Mouse (Mus musculus): ENCODE data around the gene Zfp110. TPM values are rescaled to one million over a fixed set of nuclear protein-coding genes. Genes with fewer than 3 reads are reported as not detected.
"Not testable (repeated sequence)": the region's sequence is repeated elsewhere in the genome, so short reads cannot be mapped to it uniquely, and the experiment has no call there.

The Zfp110 gene
- polyA plus RNA-seq (2016; fragmentation: Nextera tagmentation; extraction: Ambion mirVana): 26.7 and 26.9 TPM in 2 replicates

DNA sequence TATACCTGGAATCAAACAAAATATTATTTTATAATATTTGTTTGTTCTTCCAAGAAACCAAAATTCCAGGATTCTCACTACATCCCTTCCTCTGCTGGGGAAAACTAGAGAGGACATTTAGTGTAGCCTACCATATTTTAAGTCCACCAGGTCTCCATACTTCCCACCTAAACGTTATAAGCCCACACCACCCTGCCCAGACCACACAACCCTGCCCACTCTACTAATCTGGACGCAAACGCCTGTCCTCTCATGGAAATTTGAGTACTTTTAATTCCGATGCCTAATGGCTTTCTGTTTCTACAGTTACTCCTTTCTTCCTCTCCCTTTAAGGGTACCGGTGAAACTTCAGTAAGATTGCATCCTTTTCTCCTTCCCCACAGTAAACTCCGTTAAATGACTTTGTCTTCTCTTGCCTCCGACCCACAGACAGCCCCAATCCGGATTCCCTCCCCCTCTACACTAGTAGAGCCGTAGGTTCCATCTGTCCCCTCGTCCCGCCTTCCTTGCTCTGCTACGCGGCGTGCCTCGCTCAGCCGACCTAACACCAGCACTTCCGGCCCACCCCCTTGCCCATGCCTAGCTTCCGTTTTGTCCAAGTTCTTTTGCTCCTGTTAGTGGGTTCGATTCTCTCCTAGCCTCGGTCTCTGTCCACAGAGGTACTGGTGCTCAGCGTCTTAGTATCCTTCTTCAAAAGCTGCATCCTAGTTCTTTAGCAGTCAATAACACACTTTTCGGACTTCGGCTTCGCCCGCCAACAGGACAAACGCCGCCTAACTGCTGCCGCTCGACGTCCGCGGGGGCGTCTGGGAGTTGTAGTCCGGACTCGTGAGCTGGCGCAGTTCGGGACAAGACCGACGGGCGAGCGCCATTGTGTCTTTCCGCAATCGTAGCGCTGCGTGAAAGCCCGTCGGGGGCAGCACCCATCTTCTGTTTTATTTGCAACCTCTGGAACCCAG lies at the start of gene Zfp110:
Gene Zfp110, plus strand, starts transcription at position 600 of the 959 bp plus-strand sequence.
- peak within 1 kb of the TSS; percentile 91 for H3K27ac ChIP-seq
- DNase-seq (ENCODE audit: low spot score): peak; percentile 89
- H3K4me1 ChIP-seq (replicated peaks): 0 out of 2 replicates have a peak, but pooled peaks cover 4% of the 10 kb centered on the region
- H3K27me3 ChIP-seq (ENCODE audit: insufficient read depth, poor library complexity, severe bottlenecking): no peaks in the 10 kb centered on the region
- WGBS: 4% methylated on average over 47 of the region's 47 CpGs
- peak within 1 kb of the TSS; percentile 62 for H3K4me3 ChIP-seq
- peaks cover 35% of the 10 kb centered on the region for H3K36me3 ChIP-seq
- H3K9me3 ChIP-seq: peaks cover 52% of the 10 kb centered on the region

GRCm38 (mm10) chr7:12787333-12787732 lies 47.2 kb upstream of the Zfp110 start:
- H3K36me3 ChIP-seq: no peaks in the 10 kb centered on the region
- H3K27ac ChIP-seq: no peak overlapping the region
- no peaks in the 10 kb centered on the region for H3K27me3 ChIP-seq (ENCODE audit: insufficient read depth, poor library complexity, severe bottlenecking)
- peaks cover 4% of the 10 kb centered on the region; the same call in 1 of the 2 replicates for H3K4me1 ChIP-seq (replicated peaks)
- H3K4me3 ChIP-seq: no peak overlapping the region
- no peak for DNase-seq (ENCODE audit: low spot score)
- 0 out of 2 replicates have a peak, but pooled peaks cover 4% of the 10 kb centered on the region for H3K9me3 ChIP-seq
- WGBS: 79% methylated on average over 6 of the region's 6 CpGs

DNA sequence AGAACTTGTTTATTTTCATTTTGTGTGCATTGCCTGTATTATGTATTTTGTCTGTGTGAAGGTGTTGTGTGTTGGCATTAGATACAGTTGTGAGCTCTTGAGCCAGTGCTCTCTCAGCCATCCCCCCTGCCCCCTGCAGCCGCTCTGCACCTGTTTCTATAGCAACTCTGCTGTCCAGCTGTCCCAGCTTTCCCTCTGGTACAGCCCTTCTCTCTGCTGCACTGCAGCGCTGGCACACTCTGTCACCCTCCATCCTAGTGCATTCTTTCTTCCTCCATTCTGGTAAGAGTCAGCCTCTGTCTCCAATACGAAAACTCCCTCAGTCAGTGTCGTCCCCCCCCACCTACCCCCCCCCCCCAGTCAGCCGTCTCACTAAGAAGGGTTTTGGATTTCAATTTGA lies 46.5 kb upstream of the Zfp110 start:
- H3K9me3 ChIP-seq: 0 out of 2 replicates have a peak, but pooled peaks cover 4% of the 10 kb centered on the region
- no peaks in the 10 kb centered on the region for H3K36me3 ChIP-seq
- H3K27ac ChIP-seq: no peak overlapping the region
- H3K4me1 ChIP-seq (replicated peaks): peaks cover 4% of the 10 kb centered on the region; the same call in 1 of the 2 replicates
- no peaks in the 10 kb centered on the region for H3K27me3 ChIP-seq (ENCODE audit: insufficient read depth, poor library complexity, severe bottlenecking)
- no peak overlapping the region for H3K4me3 ChIP-seq
- WGBS: 21% methylated on average over 5 of the region's 5 CpGs
- DNase-seq (ENCODE audit: low spot score): no peak

DNA sequence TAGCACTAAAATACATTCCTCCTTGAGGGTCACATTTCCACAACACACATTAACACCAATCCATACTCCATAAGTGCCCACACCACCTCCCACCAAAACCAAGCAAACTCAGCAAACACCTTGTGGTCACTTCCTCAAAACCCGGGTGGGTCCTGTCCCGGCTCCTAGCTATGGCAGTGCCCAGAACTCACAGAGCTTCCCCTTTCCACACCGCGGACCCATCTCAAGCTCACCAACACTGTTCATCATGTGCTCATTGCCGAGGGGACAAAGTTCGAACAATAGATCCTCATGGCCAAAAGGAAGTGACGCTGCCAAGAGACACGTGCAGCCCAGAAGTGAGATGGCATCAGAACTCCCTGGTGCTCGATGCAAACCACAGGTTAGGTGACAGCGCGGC lies 41.9 kb upstream of the Zfp110 start:
- H3K9me3 ChIP-seq: peaks cover 16% of the 10 kb centered on the region
- not testable (repeated sequence) for DNase-seq (ENCODE audit: low spot score); H3K27me3 ChIP-seq (ENCODE audit: insufficient read depth, poor library complexity, severe bottlenecking); H3K4me1 ChIP-seq (replicated peaks); H3K27ac ChIP-seq; H3K36me3 ChIP-seq; H3K4me3 ChIP-seq
- WGBS: 93% methylated on average over 11 of the region's 11 CpGs

DNA sequence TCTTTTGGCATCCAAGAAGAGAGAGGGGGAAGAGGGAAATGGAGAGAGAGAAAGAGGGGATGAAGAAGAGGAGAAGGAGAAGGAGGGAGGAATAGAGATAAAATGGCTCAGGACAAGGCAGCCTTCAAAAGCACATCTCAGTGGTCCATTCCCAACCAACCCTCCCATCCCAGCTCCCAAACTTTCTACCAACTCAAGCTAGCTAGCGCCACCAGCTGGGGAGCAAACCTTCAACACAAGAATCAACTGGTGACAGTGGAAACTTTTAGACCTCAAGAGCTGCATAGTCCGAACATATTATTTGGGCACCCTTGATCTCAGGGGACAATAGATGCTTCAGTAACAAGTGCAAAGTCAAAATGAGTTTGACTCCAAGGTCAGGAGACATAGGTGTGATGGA lies 36.6 kb upstream of the Zfp110 start:
- 66% methylated on average over 2 of the region's 2 CpGs for WGBS
- H3K36me3 ChIP-seq: peaks cover 11% of the 10 kb centered on the region; the same call in 1 of the 2 replicates
- H3K9me3 ChIP-seq: peaks cover 19% of the 10 kb centered on the region
- peaks cover 3% of the 10 kb centered on the region; the same call in 1 of the 2 replicates for H3K4me1 ChIP-seq (replicated peaks)
- H3K4me3 ChIP-seq: no peak overlapping the region
- no peaks in the 10 kb centered on the region for H3K27me3 ChIP-seq (ENCODE audit: insufficient read depth, poor library complexity, severe bottlenecking)
- no peak for DNase-seq (ENCODE audit: low spot score)
- no peak overlapping the region for H3K27ac ChIP-seq

DNA sequence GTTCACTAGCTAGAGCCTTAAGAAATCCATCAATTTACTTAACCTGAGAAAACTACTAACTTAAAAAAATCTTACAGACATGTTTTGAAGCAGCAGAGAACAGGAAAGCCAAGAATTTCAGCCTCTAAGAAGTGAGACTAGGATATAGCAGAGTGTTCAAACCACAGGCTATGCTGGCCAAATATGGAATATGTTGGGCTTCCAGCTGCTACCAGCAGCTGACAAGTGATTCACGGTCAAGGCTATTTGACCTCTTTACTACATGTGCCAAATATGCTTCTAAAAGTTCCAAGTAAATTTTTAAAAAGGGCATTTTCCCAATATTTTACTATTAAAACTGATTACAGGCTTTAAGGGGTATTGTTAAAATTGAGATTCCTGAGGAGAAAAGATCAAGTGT lies 35.0 kb upstream of the Zfp110 start:
- Histone ChIP-seq H3K36me3 (peaks cover 11% of the 10 kb centered on the region; the same call in 1 of the 2 replicates), H3K27me3 (ENCODE audit: insufficient read depth, poor library complexity, severe bottlenecking) (no peaks in the 10 kb centered on the region), H3K27ac (no peak overlapping the region), H3K4me3 (no peak overlapping the region), H3K9me3 (peaks cover 19% of the 10 kb centered on the region), H3K4me1 (replicated peaks) (peaks cover 15% of the 10 kb centered on the region; the same call in 1 of the 2 replicates)
- 89% methylated on average over 1 of the region's 1 CpGs for WGBS
- DNase-seq (ENCODE audit: low spot score): no peak

DNA sequence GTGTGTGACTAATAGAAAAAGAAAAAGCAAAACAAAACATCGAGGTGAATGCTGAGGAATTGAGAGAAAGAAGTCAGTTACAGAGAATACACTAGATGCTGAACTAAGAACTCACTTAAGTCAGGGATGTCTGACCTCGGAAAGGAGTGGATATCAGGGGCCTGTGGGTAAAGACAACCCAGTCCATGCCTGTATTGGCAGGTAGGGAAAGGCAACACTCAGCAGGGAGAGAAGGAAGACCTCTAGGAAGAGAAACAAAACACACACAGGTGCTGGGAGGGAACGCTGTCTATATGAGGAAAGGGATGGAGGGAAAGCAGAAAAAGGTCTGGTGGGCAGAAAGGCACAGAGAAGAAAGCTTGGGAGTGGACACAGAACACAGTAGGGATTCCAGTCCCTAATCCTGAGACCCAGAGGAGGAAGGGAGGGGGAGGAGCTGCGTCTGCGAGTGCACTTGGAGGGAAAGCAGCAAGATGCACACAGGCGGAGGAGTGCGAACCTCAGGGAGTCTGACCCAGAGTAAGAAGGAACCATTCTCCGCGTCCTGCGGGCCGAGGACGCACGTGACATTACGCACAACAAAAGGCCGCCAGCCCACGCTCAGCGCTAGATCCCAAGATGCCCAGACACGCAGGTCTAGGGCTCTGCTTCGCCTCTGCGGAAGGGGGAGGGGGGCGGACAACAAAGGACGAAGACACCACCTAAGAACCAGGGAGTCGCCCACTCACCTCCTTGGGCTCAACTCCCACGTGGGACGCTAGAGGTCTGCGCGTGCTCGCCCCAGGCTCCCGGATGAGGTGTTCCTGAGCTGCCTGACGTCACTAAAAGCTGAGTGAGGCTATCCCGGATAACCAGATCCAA lies 31.5 kb upstream of the Zfp110 start, which contains the start of gene Zscan18:
Gene Zscan18, minus strand, starts transcription at position 770 of the 861 bp plus-strand sequence.
- H3K27ac ChIP-seq: peak within 1 kb of the TSS; percentile 88
- peaks cover 24% of the 10 kb centered on the region for H3K36me3 ChIP-seq
- peak within 1 kb of the TSS; percentile 56 for H3K4me3 ChIP-seq
- peaks cover 15% of the 10 kb centered on the region; the same call in 1 of the 2 replicates for H3K4me1 ChIP-seq (replicated peaks)
- H3K9me3 ChIP-seq: peaks cover 9% of the 10 kb centered on the region
- WGBS: 6% methylated on average over 31 of the region's 31 CpGs
- peak; percentile 84 for DNase-seq (ENCODE audit: low spot score)
- H3K27me3 ChIP-seq (ENCODE audit: insufficient read depth, poor library complexity, severe bottlenecking): no peaks in the 10 kb centered on the region

- 1% methylated on average over 16 of the region's 16 CpGs for whole genome bisulfite sequencing
- DNase-seq (ENCODE audit: low spot score): no peak
- Histone ChIP-seq H3K9me3 (peaks cover 12% of the 10 kb centered on the region), H3K36me3 (peaks cover 30% of the 10 kb centered on the region), H3K27me3 (ENCODE audit: insufficient read depth, poor library complexity, severe bottlenecking) (no peaks in the 10 kb centered on the region), H3K27ac (peak overlapping the region; percentile 88), H3K4me1 (replicated peaks) (peaks cover 15% of the 10 kb centered on the region; the same call in 1 of the 2 replicates), H3K4me3 (peak overlapping the region; percentile 56)
Observed at GRCm38 (mm10) chr7:12803727-12804071, 30.9 kb upstream of the Zfp110 start.

DNA sequence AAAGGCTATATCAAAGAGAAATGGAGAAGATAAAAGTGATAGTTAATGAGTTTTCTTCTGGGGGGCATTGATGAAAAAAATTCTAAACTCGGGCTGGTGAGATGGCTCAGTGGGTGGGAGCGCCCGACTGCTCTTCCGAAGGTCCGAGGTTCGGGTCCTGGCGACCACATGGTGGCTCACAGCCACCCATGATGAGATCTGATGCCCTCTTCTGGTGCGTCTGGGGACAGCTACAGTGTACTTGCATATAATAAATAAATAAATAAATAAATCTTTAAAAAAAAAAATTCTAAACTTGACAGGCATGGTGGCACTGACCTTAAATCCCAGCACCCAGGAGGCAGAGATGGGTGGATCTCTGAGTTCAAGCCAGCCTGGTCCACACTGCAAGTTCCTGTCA lies 19.0 kb upstream of the Zfp110 start:
- no peak overlapping the region for H3K27ac ChIP-seq
- 95% methylated on average over 8 of the region's 8 CpGs for WGBS
- no peak for DNase-seq (ENCODE audit: low spot score)
- H3K36me3 ChIP-seq: peaks cover 64% of the 10 kb centered on the region
- H3K4me3 ChIP-seq: no peak overlapping the region
- H3K4me1 ChIP-seq (replicated peaks): peaks cover 5% of the 10 kb centered on the region
- H3K27me3 ChIP-seq (ENCODE audit: insufficient read depth, poor library complexity, severe bottlenecking): no peaks in the 10 kb centered on the region
- peaks cover 63% of the 10 kb centered on the region for H3K9me3 ChIP-seq

GRCm38 (mm10) chr7:12818521-12819295 lies 15.9 kb upstream of the Zfp110 start, which contains the start of gene Zfp329:
Gene Zfp329 (minus strand): TSS chr7:12818858.
- H3K36me3 ChIP-seq: peaks cover 33% of the 10 kb centered on the region
- H3K9me3 ChIP-seq: peaks cover 49% of the 10 kb centered on the region
- peak; percentile 94 for DNase-seq (ENCODE audit: low spot score)
- peak within 1 kb of the TSS; percentile 92 for H3K4me3 ChIP-seq
- H3K4me1 ChIP-seq (replicated peaks): peaks cover 5% of the 10 kb centered on the region
- WGBS: 1% methylated on average over 40 of the region's 40 CpGs
- H3K27me3 ChIP-seq (ENCODE audit: insufficient read depth, poor library complexity, severe bottlenecking): no peaks in the 10 kb centered on the region
- H3K27ac ChIP-seq: peak within 1 kb of the TSS; percentile 97

DNA sequence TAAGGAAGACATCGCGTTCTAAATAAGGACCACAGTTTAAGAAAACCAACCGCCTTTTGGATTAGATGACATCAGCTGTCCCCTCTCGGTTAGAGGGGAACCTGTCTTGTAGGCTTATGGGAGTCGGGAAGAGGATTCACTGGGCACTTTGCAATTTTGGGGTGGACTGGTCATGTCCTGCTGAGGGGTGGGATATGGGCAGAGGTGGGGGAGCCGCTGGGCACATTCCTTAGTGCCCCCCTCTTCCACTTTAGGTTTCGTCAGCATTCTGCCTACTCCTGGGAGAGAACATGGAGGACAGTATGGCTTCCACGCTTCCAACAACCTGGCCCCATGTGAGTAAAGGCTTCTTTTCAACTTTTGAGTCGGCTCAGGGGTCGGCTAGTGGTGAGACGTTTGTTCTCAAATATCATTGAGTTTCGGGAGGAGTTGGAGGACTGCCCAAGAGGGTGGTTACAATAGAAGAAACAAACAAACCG lies 671 bp downstream of the Zfp110 start:
- peaks cover 43% of the 10 kb centered on the region for H3K36me3 ChIP-seq
- peaks cover 54% of the 10 kb centered on the region for H3K9me3 ChIP-seq
- no peaks in the 10 kb centered on the region for H3K27me3 ChIP-seq (ENCODE audit: insufficient read depth, poor library complexity, severe bottlenecking)
- 0 out of 2 replicates have a peak, but pooled peaks cover 4% of the 10 kb centered on the region for H3K4me1 ChIP-seq (replicated peaks)
- H3K27ac ChIP-seq: peak overlapping the region; percentile 91
- WGBS: 45% methylated on average over 13 of the region's 13 CpGs
- H3K4me3 ChIP-seq: peak overlapping the region; percentile 62
- DNase-seq (ENCODE audit: low spot score): peak; percentile 35
